ENCODE assay signal across 21 mouse cellular contexts in genomic region chr10:67134322-67134721, GRCm38 (mm10). TPM values are rescaled to one million over a fixed set of nuclear protein-coding genes. Genes with fewer than 3 reads are reported as not detected.
DNase-seq lines count a peak whose midpoint lies in the region; ATAC-seq and TF ChIP-seq lines count a peak whose summit lies in the region.
"Had no signal": no experiment of that assay in that cellular context is flagged by ENCODE, and none has a peak within 500 bp of the region (broad histone marks: within the 10 kb centered on the region; RNA-seq: fewer than 3 reads in every experiment).

No protein-coding gene starts in this region.

- no peak for ATAC-seq in hindbrain, postnatal 0 days
- ATAC-seq in liver, postnatal 0 days, result no peak
- ATAC-seq in liver, embryonic 11.5 days (replicated peaks; ENCODE audit: low FRiP score), result no peak
- ATAC-seq: forebrain, embryonic 15.5 days; intestine, embryonic 16.5 days; midbrain, embryonic 16.5 days had no signal

- no peak overlapping the region for H3K9ac ChIP-seq in hindbrain, postnatal 0 days (replicated peaks; ENCODE audit: low read length)
- H3K9ac ChIP-seq in liver, postnatal 0 days (replicated peaks), result no peak overlapping the region
- no peak overlapping the region for H3K9ac ChIP-seq in liver, embryonic 11.5 days (ENCODE audit: low read depth, low read length)
- no peak overlapping the region for H3K9ac ChIP-seq in CH12.LX (ENCODE audit: insufficient read depth, low read depth)
- H3K9ac ChIP-seq: embryonic facial prominence, embryonic 13.5 days; forebrain, embryonic 15.5 days; hindbrain, embryonic 14.5 days; liver, embryonic 13.5 days; stomach, embryonic 15.5 days had no signal

- DNase-seq in hindbrain, postnatal 0 days (ENCODE audit: low spot score), result no peak
- DNase-seq in hindbrain, embryonic 10.5 days (ENCODE audit: low spot score), result no peak
- DNase-seq in liver, postnatal 0 days, result no peak
- no peak for DNase-seq in liver, embryonic 11.5 days (ENCODE audit: low spot score)
- DNase-seq in CH12.LX (ENCODE audit: extremely low read depth) (no peak), ZHBTc4 (ENCODE audit: low read depth, low spot score) (peak; percentile 37)
- DNase-seq in yolk sac, embryonic 10.5 days (ENCODE audit: low spot score), result no peak
- DNase-seq: cerebellum, adult 9-10 months; heart, postnatal 14 days; kidney, postnatal 10 days; liver, embryonic 13.5 days; right cerebral cortex, postnatal 14 days had no signal

- in situ Hi-C loops in CH12.LX (cut with MboI; ENCODE audit: low pct_ligation_motif_present, low pct_unique_long_range_greater_than_20kb, low sequenced_read_pairs), result no loop called here

- H3K36me3 ChIP-seq in hindbrain, postnatal 0 days (ENCODE audit: insufficient read depth, low read length), result no peaks in the 10 kb centered on the region
- no peaks in the 10 kb centered on the region for H3K36me3 ChIP-seq in hindbrain, embryonic 10.5 days
- H3K36me3 ChIP-seq in liver, postnatal 0 days (replicated peaks; ENCODE audit: insufficient read depth, low read length), result no peaks in the 10 kb centered on the region
- H3K36me3 ChIP-seq in liver, embryonic 11.5 days (ENCODE audit: control insufficient read depth, insufficient read depth, low read length), result no peaks in the 10 kb centered on the region
- peaks cover 3 to 7% of the 10 kb centered on the region in 2 experiments for H3K36me3 ChIP-seq in CH12.LX (replicated peaks in 1 of 2; ENCODE audit: control insufficient read depth in 1 of 2, insufficient read depth in 1 of 2, low read length in 1 of 2)
- H3K36me3 ChIP-seq: embryonic facial prominence, embryonic 13.5 days; forebrain, embryonic 15.5 days; heart, embryonic 10.5 days; limb, embryonic 10.5 days; liver, embryonic 13.5 days; stomach, embryonic 15.5 days had no signal

- no peak for TF ChIP-seq EP300 in liver, postnatal 0 days (IDR thresholded peaks at IDR 0.05; ENCODE audit: low read depth)
- no peak for TF ChIP-seq EP300 in CH12.LX (IDR thresholded peaks at IDR 0.05; ENCODE audit: low read length)

- TF ChIP-seq CTCF in hindbrain, postnatal 0 days (IDR thresholded peaks at IDR 0.05; ENCODE audit: low read depth), result peak; percentile 32; the same call in 1 of the 2 replicates
- peak; percentile 34 for TF ChIP-seq CTCF in liver, postnatal 0 days (IDR thresholded peaks at IDR 0.05; ENCODE audit: low read depth)
- TF ChIP-seq CTCF in CH12.LX (conservative IDR thresholded peaks at IDR 0.05 in 1 of 2, IDR thresholded peaks at IDR 0.05 in 1 of 2; ENCODE audit: low read depth in 2 of 2, low read length in 2 of 2), result peak in 1 of 2 experiments; percentile 45; a peak in 2 of 4 replicates

- TF ChIP-seq RAD21 in CH12.LX (IDR thresholded peaks at IDR 0.05; ENCODE audit: low read depth, low read length), result peak; percentile 41

- no peaks in the 10 kb centered on the region for H3K27me3 ChIP-seq in hindbrain, postnatal 0 days (ENCODE audit: insufficient read depth, low read length)
- H3K27me3 ChIP-seq in hindbrain, embryonic 10.5 days (ENCODE audit: insufficient read depth, poor library complexity, severe bottlenecking), result no peaks in the 10 kb centered on the region
- H3K27me3 ChIP-seq in liver, postnatal 0 days (ENCODE audit: insufficient read depth, low read length), result no peaks in the 10 kb centered on the region
- H3K27me3 ChIP-seq in liver, embryonic 11.5 days (replicated peaks; ENCODE audit: control insufficient read depth, insufficient read depth, low read length), result no peaks in the 10 kb centered on the region
- H3K27me3 ChIP-seq in CH12.LX (replicated peaks), result no peaks in the 10 kb centered on the region
- H3K27me3 ChIP-seq: embryonic facial prominence, embryonic 13.5 days; forebrain, embryonic 15.5 days; liver, embryonic 13.5 days; stomach, embryonic 15.5 days had no signal

- H3K4me3 ChIP-seq in hindbrain, postnatal 0 days (ENCODE audit: low read length), result no peak overlapping the region
- no peak overlapping the region for H3K4me3 ChIP-seq in hindbrain, embryonic 10.5 days
- no peak overlapping the region for H3K4me3 ChIP-seq in liver, postnatal 0 days (ENCODE audit: low read depth, low read length)
- H3K4me3 ChIP-seq in liver, embryonic 11.5 days (ENCODE audit: low read depth, low read length), result no peak overlapping the region
- no peak overlapping the region for H3K4me3 ChIP-seq in CH12.LX (replicated peaks in 1 of 3; ENCODE audit: low read depth in 2 of 3, low read length in 2 of 3, poor library complexity in 1 of 3)
- H3K4me3 ChIP-seq: embryonic facial prominence, embryonic 13.5 days; forebrain, embryonic 15.5 days; heart, embryonic 10.5 days; limb, embryonic 10.5 days; liver, embryonic 13.5 days; stomach, embryonic 15.5 days had no signal

- no peak overlapping the region for H3K4me2 ChIP-seq in hindbrain, postnatal 0 days (ENCODE audit: low read depth, low read length)
- no peak overlapping the region for H3K4me2 ChIP-seq in liver, postnatal 0 days (ENCODE audit: low read depth, low read length)
- H3K4me2 ChIP-seq in liver, embryonic 11.5 days, result no peak overlapping the region
- H3K4me2 ChIP-seq in CH12.LX (ENCODE audit: insufficient read depth, low read depth, poor library complexity, severe bottlenecking), result no peak overlapping the region
- H3K4me2 ChIP-seq: embryonic facial prominence, embryonic 13.5 days; forebrain, embryonic 15.5 days; hindbrain, embryonic 14.5 days; liver, embryonic 13.5 days; stomach, embryonic 15.5 days had no signal

- H3K4me1 ChIP-seq in hindbrain, postnatal 0 days (ENCODE audit: insufficient read depth, low read length), result 0 out of 2 replicates have a peak, but pooled peaks cover 4% of the 10 kb centered on the region
- peaks cover 5% of the 10 kb centered on the region; the same call in 1 of the 2 replicates for H3K4me1 ChIP-seq in hindbrain, embryonic 10.5 days (replicated peaks)
- no peaks in the 10 kb centered on the region for H3K4me1 ChIP-seq in liver, postnatal 0 days (ENCODE audit: insufficient read depth)
- peaks cover 4% of the 10 kb centered on the region for H3K4me1 ChIP-seq in liver, embryonic 11.5 days (replicated peaks; ENCODE audit: control insufficient read depth, insufficient read depth, low read length)
- peaks cover 3 to 26% of the 10 kb centered on the region in 2 experiments; a peak in 2 of 4 replicates for H3K4me1 ChIP-seq in CH12.LX (ENCODE audit: control insufficient read depth in 1 of 2, insufficient read depth in 2 of 2)
- H3K4me1 ChIP-seq: embryonic facial prominence, embryonic 13.5 days; limb, embryonic 10.5 days; stomach, embryonic 15.5 days had no signal

- 91% methylated on average over 2 of the region's 2 CpGs for WGBS in hindbrain, postnatal 0 days
- WGBS in hindbrain, embryonic 10.5 days, result 95% methylated on average over 2 of the region's 2 CpGs
- WGBS in liver, postnatal 0 days (ENCODE audit: insufficient replicate concordance), result 89% methylated on average over 2 of the region's 2 CpGs
- 84% methylated on average over 2 of the region's 2 CpGs for WGBS in liver, embryonic 11.5 days

- TF ChIP-seq POLR2A in CH12.LX (IDR thresholded peaks at IDR 0.05; ENCODE audit: low read depth, low read length), result no peak

- no peaks in the 10 kb centered on the region for H3K9me3 ChIP-seq in hindbrain, postnatal 0 days (ENCODE audit: low read length)
- H3K9me3 ChIP-seq in hindbrain, embryonic 10.5 days, result no peaks in the 10 kb centered on the region
- no peaks in the 10 kb centered on the region for H3K9me3 ChIP-seq in liver, postnatal 0 days (ENCODE audit: low read length)
- no peaks in the 10 kb centered on the region for H3K9me3 ChIP-seq in liver, embryonic 11.5 days (ENCODE audit: control insufficient read depth, low read length)
- no peaks in the 10 kb centered on the region for H3K9me3 ChIP-seq in CH12.LX (replicated peaks; ENCODE audit: low read length)
- H3K9me3 ChIP-seq: embryonic facial prominence, embryonic 13.5 days; forebrain, embryonic 15.5 days; G1E; heart, embryonic 10.5 days; limb, embryonic 10.5 days; liver, embryonic 13.5 days; stomach, embryonic 15.5 days had no signal

- H3K27ac ChIP-seq in hindbrain, postnatal 0 days, result no peak overlapping the region
- no peak overlapping the region for H3K27ac ChIP-seq in hindbrain, embryonic 10.5 days
- H3K27ac ChIP-seq in liver, postnatal 0 days (ENCODE audit: low read depth), result no peak overlapping the region
- H3K27ac ChIP-seq in liver, embryonic 11.5 days (ENCODE audit: low read depth, low read length), result no peak overlapping the region
- no peak overlapping the region for H3K27ac ChIP-seq in CH12.LX (ENCODE audit: insufficient read depth, low read depth)
- H3K27ac ChIP-seq: embryonic facial prominence, embryonic 13.5 days; forebrain, embryonic 15.5 days; heart, embryonic 10.5 days; hindbrain, embryonic 14.5 days; limb, embryonic 10.5 days; liver, embryonic 13.5 days; stomach, embryonic 15.5 days had no signal

- dilution Hi-C loops in CH12.LX (cut with MboI; ENCODE audit: extremely low pct_ligation_motif_present, extremely low pct_unique_long_range_greater_than_20kb, low sequenced_read_pairs), result no loop called here

- peaks cover 58% of the 10 kb centered on the region for H3K79me2 ChIP-seq in CH12.LX (replicated peaks; ENCODE audit: control insufficient read depth, extremely low read depth, insufficient read depth, poor library complexity, severe bottlenecking)

TF ChIP-seq in CH12.LX, 34 proteins besides CTCF, POLR2A, EP300 and RAD21 (continues in another document):
- no peak for TF ChIP-seq RCOR1 (conservative IDR thresholded peaks at IDR 0.05; ENCODE audit: low read depth, low read length)
- TF ChIP-seq SMC3 (IDR thresholded peaks at IDR 0.05; ENCODE audit: low read depth, low read length), result peak; percentile 32; the same call in 1 of the 2 replicates
- no peak for TF ChIP-seq MAZ (IDR thresholded peaks at IDR 0.05; ENCODE audit: low read depth, low read length)

RNA-seq across cellular contexts. Expression of gene Reep3, which starts 37.6 kb away (rescaled TPM):
- total RNA-seq in hindbrain, postnatal 0 days (2014; rRNA removed), result 33.9 and 35.5 TPM in 2 replicates
- 36.2 and 37.5 TPM in 2 replicates for polyA plus RNA-seq in hindbrain, postnatal 0 days (2015; fragmentation: Nextera tagmentation; extraction: Ambion mirVana)
- polyA plus RNA-seq in hindbrain, embryonic 10.5 days (2016; fragmentation: Nextera tagmentation; extraction: Ambion mirVana), result 34.7 and 35.1 TPM in 2 replicates
- 18.5 and 19.6 TPM in 2 replicates for polyA plus RNA-seq in liver, postnatal 0 days (2015; fragmentation: Nextera tagmentation; extraction: Ambion mirVana)
- polyA plus RNA-seq in liver, embryonic 11.5 days (2014; fragmentation: Nextera tagmentation; extraction: Ambion mirVana), result 11.5 and 12.4 TPM in 2 replicates
- total RNA-seq in CH12.LX (2012; rRNA removed), result 20.3 and 23.2 TPM in 2 replicates
- total RNA-seq in CH12.LX (2014; rRNA removed), result 20.0 and 23.3 TPM in 2 replicates
- polyA plus RNA-seq in CH12.LX (2012; ENCODE audit: insufficient read length, low read depth), result 20.5 and 21.8 TPM in 2 replicates

RNA-seq across cellular contexts. Expression of gene Jmjd1c, which starts 38.4 kb away (rescaled TPM):
- total RNA-seq in hindbrain, postnatal 0 days (2014; rRNA removed), result 53.7 and 54.1 TPM in 2 replicates
- 45.4 and 45.6 TPM in 2 replicates for polyA plus RNA-seq in hindbrain, postnatal 0 days (2015; fragmentation: Nextera tagmentation; extraction: Ambion mirVana)
- polyA plus RNA-seq in hindbrain, embryonic 10.5 days (2016; fragmentation: Nextera tagmentation; extraction: Ambion mirVana), result 32.7 and 36.7 TPM in 2 replicates
- 15.0 and 15.7 TPM in 2 replicates for polyA plus RNA-seq in liver, postnatal 0 days (2015; fragmentation: Nextera tagmentation; extraction: Ambion mirVana)
- 26.0 and 31.6 TPM in 2 replicates for polyA plus RNA-seq in liver, embryonic 11.5 days (2014; fragmentation: Nextera tagmentation; extraction: Ambion mirVana)
- 41.2 and 41.6 TPM in 2 replicates for total RNA-seq in CH12.LX (2012; rRNA removed)
- total RNA-seq in CH12.LX (2014; rRNA removed), result 41.2 and 41.4 TPM in 2 replicates
- polyA plus RNA-seq in CH12.LX (2012; ENCODE audit: insufficient read length, low read depth), result 40.9 and 50.1 TPM in 2 replicates
